Mouse (Mus musculus) E14TG2a.4 (cell line): ENCODE results near the gene Nfic.

Source experiments
- CTCF ChIP-seq: conservative IDR thresholded peaks from 2 replicates; pipeline ENCODE4 v1.5.1; 2014; ENCODE audit warnings: low read length
- NANOG ChIP-seq: IDR thresholded peaks from 2 replicates; pipeline ENCODE4 v1.6.1; 2014; ENCODE audit warnings: borderline replicate concordance, low read length, mixed read lengths

DNA sequence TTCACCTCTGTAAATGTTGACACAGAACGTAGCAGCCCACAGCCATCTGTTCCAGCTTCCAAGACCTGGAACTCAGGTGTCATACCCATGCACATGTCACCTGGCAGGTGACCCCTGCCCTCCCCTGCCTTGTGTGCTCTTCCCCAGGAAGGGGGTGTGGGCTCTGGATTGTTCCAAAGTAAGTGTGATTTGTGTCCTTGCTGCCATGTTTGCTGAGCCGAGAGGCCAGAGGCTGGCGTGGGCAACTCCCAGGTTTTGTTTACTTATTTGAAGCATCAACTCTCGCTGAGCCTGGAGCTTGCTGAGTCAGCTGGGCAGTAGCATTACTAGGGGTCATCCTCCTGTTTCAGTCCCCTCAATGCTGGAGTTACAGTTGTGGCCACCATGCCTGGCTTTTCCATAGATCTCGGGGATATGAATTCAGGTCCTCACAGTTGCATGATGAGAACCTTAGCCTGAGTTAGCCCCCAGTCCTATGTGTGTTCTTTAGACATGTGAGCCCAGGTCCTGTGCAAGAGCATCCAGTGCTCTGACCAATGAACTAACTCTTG lies 66.9 kb downstream of the Nfic start, which contains the start of gene Gm48552:
- TF ChIP-seq CTCF = no peak
- TF ChIP-seq NANOG = no peak
